In genomic region chr14:31656857-31657645, GRCm38 (mm10) we compare ENCODE assay signal across 8 mouse cellular contexts. TPM values are rescaled to one million over a fixed set of nuclear protein-coding genes. Genes with fewer than 3 reads are reported as not detected.
DNase-seq lines count a peak whose midpoint lies in the region; ATAC-seq and TF ChIP-seq lines count a peak whose summit lies in the region.

No protein-coding gene starts in this region.

- no peak overlapping the region for H3K4me3 ChIP-seq in ES-Bruce4 (ENCODE audit: low read depth, low read length)
- no peak overlapping the region for H3K4me3 ChIP-seq in forebrain, embryonic 16.5 days (replicated peaks; ENCODE audit: low read length)
- H3K4me3 ChIP-seq in kidney, adult 2 months (ENCODE audit: insufficient read depth, low read depth, low read length) = no peak overlapping the region
- H3K4me3 ChIP-seq in lung, adult 2 months (replicated peaks; ENCODE audit: extremely low read depth, low read depth, low read length) = no peak overlapping the region

- no peak for TF ChIP-seq EP300 in ES-Bruce4 (IDR thresholded peaks at IDR 0.05; ENCODE audit: insufficient read depth, low read depth, low read length)

- H3K9ac ChIP-seq in ES-Bruce4 (ENCODE audit: low read depth, poor library complexity, severe bottlenecking) = no peak overlapping the region
- H3K9ac ChIP-seq in forebrain, embryonic 16.5 days (replicated peaks; ENCODE audit: low read depth, low read length) = no peak overlapping the region

- TF ChIP-seq CTCF in ES-Bruce4 (IDR thresholded peaks at IDR 0.05; ENCODE audit: low read depth, low read length) = peak; percentile 60
- TF ChIP-seq CTCF in kidney, adult 2 months (conservative IDR thresholded peaks at IDR 0.05; ENCODE audit: insufficient read depth, insufficient read length, low read depth, low read length) = peak; percentile 76
- TF ChIP-seq CTCF in lung, adult 2 months (IDR thresholded peaks at IDR 0.05; ENCODE audit: insufficient read depth, low read length) = peak; percentile 74

- H3K9me3 ChIP-seq in ES-Bruce4 (replicated peaks; ENCODE audit: control insufficient read depth, insufficient read depth, low read length, poor library complexity, severe bottlenecking) = no peaks in the 10 kb centered on the region
- no peaks in the 10 kb centered on the region for H3K9me3 ChIP-seq in forebrain, embryonic 16.5 days (ENCODE audit: control insufficient read depth, low read length)

- H3K27ac ChIP-seq in ES-Bruce4 (ENCODE audit: insufficient read depth, low read length) = no peak overlapping the region
- H3K27ac ChIP-seq in forebrain, embryonic 16.5 days (ENCODE audit: low read length) = no peak overlapping the region
- no peak overlapping the region; the same call in 1 of the 2 replicates for H3K27ac ChIP-seq in kidney, adult 2 months (ENCODE audit: insufficient read depth, low read depth, low read length)

- no peaks in the 10 kb centered on the region for H3K4me1 ChIP-seq in ES-Bruce4 (ENCODE audit: control insufficient read depth, insufficient read depth, low read length)
- peaks cover 19% of the 10 kb centered on the region for H3K4me1 ChIP-seq in forebrain, embryonic 16.5 days (replicated peaks; ENCODE audit: control insufficient read depth, insufficient read depth, low read length)
- peaks cover 33% of the 10 kb centered on the region for H3K4me1 ChIP-seq in kidney, adult 2 months (ENCODE audit: control insufficient read depth, insufficient read depth, low read length)
- peaks cover 5% of the 10 kb centered on the region for H3K4me1 ChIP-seq in lung, adult 2 months (ENCODE audit: control insufficient read depth, insufficient read depth, low read length)

- DNase-seq in cerebellum, adult 11 months = peak; percentile 67
- peak; percentile 81 for DNase-seq in cerebellum, adult 8-10 months
- DNase-seq in kidney, adult 2 months = peak; percentile 78
- peak; percentile 68 for DNase-seq in lung, adult 2 months
- DNase-seq in right cerebral cortex, adult 2 months (ENCODE audit: low spot score in 2 of 2) = peak; percentile 86 to 87

- 39% methylated on average over 5 of the region's 5 CpGs for WGBS in forebrain, embryonic 16.5 days
- 13% methylated on average over 5 of the region's 5 CpGs for WGBS in kidney, adult 2 months
- 13% methylated on average over 5 of the region's 5 CpGs for WGBS in lung, adult 2 months

- ATAC-seq in cerebellum, adult (ENCODE audit: insufficient number of reproducible peaks, low FRiP score, low TSS enrichment) = no peak; the same call in 1 of the 2 replicates
- peak; percentile 18; the same call in 1 of the 2 replicates for ATAC-seq in forebrain, embryonic 16.5 days

- no peaks in the 10 kb centered on the region for H3K36me3 ChIP-seq in ES-Bruce4 (ENCODE audit: control insufficient read depth, insufficient read depth, low read length, poor library complexity, severe bottlenecking)
- H3K36me3 ChIP-seq in forebrain, embryonic 16.5 days (ENCODE audit: control insufficient read depth, insufficient read depth) = no peaks in the 10 kb centered on the region
- no peaks in the 10 kb centered on the region for H3K36me3 ChIP-seq in kidney, adult 2 months (ENCODE audit: control insufficient read depth, insufficient read depth, low read length)

- TF ChIP-seq POLR2A in ES-Bruce4 (IDR thresholded peaks at IDR 0.05; ENCODE audit: insufficient read depth, low read length) = no peak
- no peak for TF ChIP-seq POLR2A in kidney, adult 2 months (IDR thresholded peaks at IDR 0.05; ENCODE audit: low read depth, low read length)
- TF ChIP-seq POLR2A in lung, adult 2 months (IDR thresholded peaks at IDR 0.05; ENCODE audit: borderline replicate concordance, extremely low read depth, low read depth, low read length) = no peak

- no peak overlapping the region for H3K4me2 ChIP-seq in forebrain, embryonic 16.5 days (ENCODE audit: low read length)

- no peaks in the 10 kb centered on the region for H3K27me3 ChIP-seq in ES-Bruce4 (ENCODE audit: control insufficient read depth, insufficient read depth, low read length, poor library complexity, severe bottlenecking)
- H3K27me3 ChIP-seq in forebrain, embryonic 16.5 days (replicated peaks; ENCODE audit: control insufficient read depth, insufficient read depth, low read length) = no peaks in the 10 kb centered on the region
- no peaks in the 10 kb centered on the region for H3K27me3 ChIP-seq in kidney, adult 2 months (replicated peaks; ENCODE audit: control insufficient read depth, insufficient read depth, low read length)

RNA-seq across cellular contexts. Expression of gene Hacl1, which starts 16.0 kb away (rescaled TPM):
- polyA plus RNA-seq in ES-Bruce4 (2011; ENCODE audit: insufficient read depth, insufficient read length, low read depth, missing spikeins) = 20.9 and 26.0 TPM in 2 replicates
- 6.9 and 8.9 TPM in 2 replicates for polyA plus RNA-seq in forebrain, embryonic 16.5 days (2015; fragmentation: Nextera tagmentation; extraction: Ambion mirVana)
- 129 and 154 TPM in 2 replicates for polyA plus RNA-seq in kidney, adult 2 months (2012; rRNA removed)
- polyA plus RNA-seq in lung, adult 2 months (2012; rRNA removed) = 7.8 and 10.7 TPM in 2 replicates

RNA-seq across cellular contexts. Expression of gene Btd, which starts 16.2 kb away (rescaled TPM):
- 6.8 and 7.0 TPM in 2 replicates for polyA plus RNA-seq in ES-Bruce4 (2011; ENCODE audit: insufficient read depth, insufficient read length, low read depth, missing spikeins)
- 15.5 and 19.5 TPM in 2 replicates for polyA plus RNA-seq in forebrain, embryonic 16.5 days (2015; fragmentation: Nextera tagmentation; extraction: Ambion mirVana)
- 119 and 134 TPM in 2 replicates for polyA plus RNA-seq in kidney, adult 2 months (2012; rRNA removed)
- 27.5 and 52.3 TPM in 2 replicates for polyA plus RNA-seq in lung, adult 2 months (2012; rRNA removed)

RNA-seq across cellular contexts. Expression of gene Gm49387, which starts 16.4 kb away (rescaled TPM):
- not detected in 2 replicates for polyA plus RNA-seq in ES-Bruce4 (2011; ENCODE audit: insufficient read depth, insufficient read length, low read depth, missing spikeins)
- not detected in 2 replicates for polyA plus RNA-seq in forebrain, embryonic 16.5 days (2015; fragmentation: Nextera tagmentation; extraction: Ambion mirVana)
- not detected in 2 replicates for polyA plus RNA-seq in kidney, adult 2 months (2012; rRNA removed)
- polyA plus RNA-seq in lung, adult 2 months (2012; rRNA removed) = not detected in 2 replicates
